Mouse (Mus musculus) hematopoietic stem cell, adult 5-6 weeks (primary cell): ENCODE measurements around the gene Atf6b. TPM values are rescaled to one million over a fixed set of nuclear protein-coding genes. Genes with fewer than 3 reads are reported as not detected.

Source experiments
- ATAC-seq, 2 experiments: fragments of 125-278 bp in 1 of 2; replicated peaks in 1 of 2; 2 replicates each; pipeline ENCODE4 v1.8.0; 2016 to 2017; ENCODE audit warnings: inconsistent platforms in 2 of 2, mild to moderate bottlenecking in 2 of 2, moderate number of reproducible peaks in 2 of 2, low read depth in 1 of 2, moderate TSS enrichment in 1 of 2; ENCODE audit not compliant: low FRiP score in 2 of 2, poor library complexity in 2 of 2, severe bottlenecking in 2 of 2, insufficient read depth in 1 of 2, low TSS enrichment in 1 of 2
- total RNA-seq: library from RNA; stranded (forward); fragments of 172-1452, 232-1000 nt; gene quantifications from 2 replicates; pipeline ENCODE4 v1.2.3, GENCODE M21; 2017

Gene Atf6b
- total RNA-seq, 1 experiment from 2014 or later = 19.9 TPM

DNA sequence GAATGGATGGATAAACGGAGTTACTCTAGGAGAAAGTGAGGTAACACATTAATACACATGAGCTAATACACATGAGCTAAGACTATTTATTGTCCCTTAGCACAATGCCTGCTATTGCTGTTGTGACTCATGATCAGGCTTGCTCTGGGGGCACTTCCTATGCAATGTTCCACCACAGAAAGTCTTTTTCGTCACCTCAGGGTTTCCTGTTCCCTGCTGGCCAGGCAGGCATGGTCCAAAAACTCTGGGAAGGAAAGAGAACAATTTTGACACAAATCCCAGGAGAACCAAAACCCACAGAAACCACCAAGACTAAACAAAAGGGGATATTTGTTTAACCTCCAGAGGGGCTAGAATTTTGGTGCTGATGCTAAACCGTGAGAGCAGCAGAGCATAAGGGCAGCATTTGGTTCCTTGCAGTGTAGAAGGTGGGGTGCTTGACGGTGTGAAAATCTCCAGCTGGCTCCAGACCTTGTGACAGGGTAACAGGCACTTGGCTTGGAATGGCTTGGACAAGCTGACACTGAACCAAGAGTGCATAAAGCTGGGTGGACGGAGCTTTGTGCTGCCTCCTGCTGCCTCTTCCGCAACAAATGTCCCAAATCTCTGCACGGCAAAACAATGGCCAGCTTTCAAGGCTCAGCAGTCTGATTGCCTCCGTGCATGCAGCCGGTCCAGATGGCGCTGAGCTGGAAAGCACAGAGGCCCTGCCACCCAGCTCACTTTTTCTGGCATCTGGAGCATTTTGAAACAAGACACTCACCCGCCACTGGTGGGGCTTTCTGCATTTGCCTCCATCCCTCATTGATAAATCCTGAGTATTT lies 6.0 kb upstream of the Atf6b start:
- ATAC-seq = no peak

DNA sequence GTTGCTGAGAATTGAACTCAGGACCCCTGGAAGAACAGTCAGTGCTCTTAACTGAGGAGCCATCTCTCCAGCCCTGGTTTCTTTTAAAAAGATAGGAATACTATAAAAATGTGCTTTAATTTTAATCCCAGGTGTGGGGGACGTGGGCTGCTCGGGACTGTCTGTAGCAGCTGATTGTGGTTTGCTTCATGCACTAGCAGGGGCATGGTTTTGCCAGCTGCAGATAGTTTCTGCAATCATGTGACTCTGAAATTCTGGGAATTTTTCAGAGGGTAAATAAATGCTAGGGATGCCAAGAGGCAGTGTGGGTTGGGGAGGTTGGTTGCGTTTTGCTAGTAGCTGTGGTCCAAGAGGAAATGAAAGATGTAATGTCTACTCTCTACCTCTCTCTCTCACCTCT lies 5.0 kb upstream of the Atf6b start:
- no peak for ATAC-seq

DNA sequence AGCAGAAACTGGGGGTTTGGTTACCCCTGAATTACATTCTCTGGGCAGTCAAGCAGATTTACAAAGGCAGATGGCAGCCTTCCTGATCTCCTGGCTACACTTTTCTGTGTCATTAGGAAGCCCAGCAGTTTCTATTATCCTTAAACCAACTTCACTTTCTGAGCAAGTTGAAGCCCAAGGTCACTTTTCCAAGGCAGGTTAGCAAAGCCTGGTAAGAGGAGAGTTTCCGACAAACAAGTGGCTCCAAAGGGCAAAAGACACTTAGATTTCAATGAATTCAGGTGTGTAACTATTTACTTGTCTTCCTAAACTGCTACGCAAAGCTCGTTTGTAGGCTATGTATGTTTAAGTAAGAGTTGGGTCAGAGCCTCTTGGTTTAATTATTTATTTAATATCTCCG lies 3.6 kb upstream of the Atf6b start:
- no peak for ATAC-seq

DNA sequence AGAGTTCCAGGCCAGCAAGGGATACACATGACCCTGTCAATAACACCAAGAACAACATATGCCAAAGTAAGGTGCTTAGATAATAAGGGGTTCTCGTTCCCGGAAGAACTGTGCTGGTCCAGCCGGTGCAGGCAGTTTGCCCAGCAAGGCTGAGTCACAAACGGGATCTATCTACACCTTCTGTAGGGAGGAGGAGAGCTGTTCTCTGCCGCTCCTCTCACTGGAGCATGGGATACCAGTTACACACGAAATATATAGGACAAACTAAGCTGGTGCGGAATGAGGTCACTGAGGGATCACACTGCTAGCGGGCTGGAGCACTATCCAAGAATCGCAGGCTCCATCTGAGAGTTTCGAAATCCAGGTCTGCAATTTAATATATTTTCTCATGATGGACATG lies 3.0 kb upstream of the Atf6b start:
- ATAC-seq = no peak

DNA sequence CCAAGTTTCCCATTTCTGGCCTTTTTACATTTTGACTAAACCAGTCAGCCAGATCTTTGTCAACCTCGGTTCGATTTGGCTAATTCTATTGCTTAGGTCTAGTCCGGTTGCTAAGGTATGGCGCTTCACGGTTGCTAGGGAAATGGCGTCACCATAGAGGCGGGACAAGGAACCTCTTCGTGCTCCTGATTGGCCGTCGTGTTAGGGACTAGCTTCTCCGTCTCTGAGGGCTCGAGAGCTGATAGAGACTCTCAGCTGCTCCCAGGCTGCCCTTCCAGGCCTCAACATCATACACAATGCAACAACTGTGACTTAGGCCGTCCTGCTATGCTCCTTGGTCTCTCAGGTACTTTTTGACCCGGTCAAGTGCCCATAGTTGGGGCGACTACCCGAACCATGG lies 2.3 kb upstream of the Atf6b start, which contains the start of gene Fkbpl:
Gene Fkbpl (plus strand): TSS at position 157 of the 400 bp plus-strand sequence.
- ATAC-seq = peak; percentile 79 to 86

DNA sequence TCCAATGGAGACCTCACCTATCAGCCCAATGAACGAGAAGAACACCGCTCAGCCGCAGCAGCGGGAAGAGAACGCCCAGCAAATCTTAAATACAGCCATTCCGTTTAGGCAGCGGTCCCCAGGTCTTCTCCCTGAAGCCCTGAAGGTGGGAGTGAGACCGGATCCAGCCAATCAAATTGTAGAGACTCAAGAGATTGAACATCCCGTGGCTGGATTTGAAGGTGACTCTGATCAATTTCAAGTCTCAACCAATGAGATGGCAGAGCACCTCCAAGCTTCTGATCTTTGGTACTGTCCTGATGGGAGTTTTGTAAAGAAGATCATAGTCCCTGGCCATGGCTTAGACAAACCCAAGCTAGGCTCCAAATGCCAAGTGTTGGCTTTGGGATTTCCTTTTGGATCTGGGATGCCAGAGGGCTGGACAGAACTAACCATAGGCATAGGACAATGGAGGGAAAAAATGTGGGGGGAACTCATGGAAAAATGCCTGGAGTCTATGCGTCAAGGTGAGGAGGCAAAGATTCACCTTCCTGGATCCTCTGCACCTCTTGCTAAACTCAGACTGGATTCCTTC lies 1.6 kb upstream of the Atf6b start:
- no peak for ATAC-seq

DNA sequence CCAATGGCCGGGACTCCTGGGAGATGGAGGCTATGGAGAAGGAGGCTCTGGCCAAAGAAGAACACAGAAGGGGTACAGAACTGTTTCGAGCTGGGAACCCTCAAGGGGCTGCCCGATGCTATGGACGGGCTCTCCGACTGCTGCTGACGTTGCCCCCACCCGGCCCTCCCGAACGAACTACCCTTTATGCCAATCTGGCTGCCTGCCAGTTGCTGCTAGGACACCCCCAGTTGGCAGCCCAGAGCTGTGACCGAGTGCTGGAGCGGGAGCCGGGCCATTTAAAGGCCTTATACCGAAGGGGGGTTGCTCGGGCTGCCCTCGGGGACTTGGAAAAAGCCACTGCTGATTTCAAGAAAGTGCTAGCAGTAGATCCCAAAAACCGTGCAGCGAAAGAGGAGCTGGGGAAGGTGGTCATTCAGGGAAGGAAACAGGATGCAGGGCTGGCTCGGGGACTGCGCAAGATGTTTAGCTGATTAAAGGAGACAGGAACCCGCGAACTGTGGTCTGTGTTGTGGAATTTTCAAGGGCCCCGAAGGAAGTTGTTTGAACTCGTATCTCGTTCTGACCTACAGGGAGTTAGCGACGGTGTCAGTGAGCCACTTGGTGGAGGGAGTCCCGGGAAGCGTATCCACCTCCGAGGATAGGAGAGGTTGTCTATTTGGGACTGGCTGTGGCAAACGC lies 975 bp upstream of the Atf6b start:
- ATAC-seq = no peak

DNA sequence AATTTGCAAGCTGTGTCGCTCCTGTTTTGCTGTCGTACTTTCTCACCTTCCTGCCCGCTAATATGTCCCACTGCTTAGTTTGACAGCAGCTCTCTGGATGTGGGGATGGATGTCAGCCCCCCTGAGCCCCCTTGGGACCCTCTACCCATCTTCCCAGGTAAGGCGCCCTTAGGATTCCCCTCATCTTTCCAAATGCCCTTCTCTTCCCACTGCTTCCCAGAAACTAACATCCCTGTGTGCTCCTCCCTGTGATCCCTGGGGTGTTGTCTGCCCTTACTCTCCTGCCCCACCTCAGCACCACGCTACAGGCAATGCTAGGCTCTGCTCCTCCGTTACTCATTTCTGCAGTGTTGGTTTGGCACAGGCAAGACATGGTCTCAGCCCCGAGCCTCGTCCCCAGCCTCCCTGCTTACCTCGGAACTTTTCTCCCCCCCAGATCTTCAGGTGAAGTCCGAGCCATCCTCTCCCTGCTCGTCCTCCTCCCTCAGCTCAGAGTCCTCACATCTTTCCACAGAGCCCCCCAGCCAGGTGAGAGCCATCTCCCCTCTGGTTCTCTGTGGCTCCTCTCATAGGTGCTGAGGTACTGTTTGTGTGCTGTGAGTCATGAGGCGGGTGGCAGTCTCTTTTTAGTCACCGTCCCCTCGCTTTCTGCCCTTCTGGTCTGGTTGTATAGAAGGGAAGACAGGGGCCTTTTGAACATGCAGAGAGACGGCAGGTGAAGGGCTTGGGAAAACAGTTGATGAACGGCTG lies 1.4 kb downstream of the Atf6b start:
- ATAC-seq = no peak

DNA sequence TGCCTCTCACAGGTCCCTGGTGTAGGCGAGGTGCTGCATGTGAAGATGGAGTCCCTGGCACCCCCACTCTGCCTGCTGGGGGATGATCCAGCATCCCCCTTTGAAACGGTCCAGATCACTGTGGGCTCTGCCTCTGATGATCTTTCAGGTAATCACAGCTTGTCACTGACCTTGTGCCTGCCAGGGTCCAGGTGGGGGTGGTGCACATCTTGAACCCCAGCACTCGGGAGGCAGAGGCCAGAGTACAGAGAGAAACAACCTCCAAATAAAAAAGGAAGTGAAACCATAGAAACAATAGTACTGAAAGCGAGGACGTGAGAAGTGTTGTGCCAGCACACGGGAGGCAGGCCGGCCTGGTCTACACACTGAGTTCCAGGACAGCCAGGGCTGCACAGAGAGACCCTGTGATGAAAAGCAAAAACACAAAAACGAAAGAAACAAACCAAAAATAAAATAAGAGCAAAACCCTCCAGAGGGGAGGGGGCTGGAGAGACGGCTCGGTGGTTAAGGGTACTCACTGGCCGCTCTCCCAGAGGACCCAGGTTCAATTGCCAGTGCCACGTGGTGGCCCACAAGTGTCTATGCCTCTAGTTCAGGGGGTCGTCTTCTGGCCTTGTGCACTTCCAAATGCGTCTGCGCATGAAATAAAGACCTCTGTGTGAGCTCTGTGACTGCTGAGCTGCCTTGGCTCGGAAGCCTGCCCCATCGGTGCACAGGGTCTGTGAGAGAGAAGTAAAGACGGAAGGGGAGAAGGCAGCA lies 2.3 kb downstream of the Atf6b start:
- no peak for ATAC-seq

DNA sequence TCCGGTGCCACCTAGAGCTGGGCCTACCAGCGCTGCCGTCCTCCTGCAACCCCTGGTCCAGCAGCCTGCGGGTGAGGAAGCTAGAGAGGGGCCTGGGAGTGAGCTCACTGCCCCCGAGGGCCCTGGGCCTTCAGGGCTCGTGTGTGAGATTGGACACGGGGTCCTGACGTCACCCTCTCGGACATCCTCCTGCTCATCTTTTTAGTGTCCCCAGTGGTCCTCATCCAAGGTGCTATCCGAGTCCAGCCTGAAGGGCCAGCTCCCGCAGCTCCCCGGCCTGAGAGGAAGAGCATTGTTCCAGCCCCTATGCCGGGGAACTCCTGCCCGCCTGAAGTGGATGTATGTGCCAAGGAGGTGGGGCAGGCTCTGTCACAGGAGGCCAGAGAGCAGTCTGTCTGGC lies 3.8 kb downstream of the Atf6b start:
- ATAC-seq = no peak

DNA sequence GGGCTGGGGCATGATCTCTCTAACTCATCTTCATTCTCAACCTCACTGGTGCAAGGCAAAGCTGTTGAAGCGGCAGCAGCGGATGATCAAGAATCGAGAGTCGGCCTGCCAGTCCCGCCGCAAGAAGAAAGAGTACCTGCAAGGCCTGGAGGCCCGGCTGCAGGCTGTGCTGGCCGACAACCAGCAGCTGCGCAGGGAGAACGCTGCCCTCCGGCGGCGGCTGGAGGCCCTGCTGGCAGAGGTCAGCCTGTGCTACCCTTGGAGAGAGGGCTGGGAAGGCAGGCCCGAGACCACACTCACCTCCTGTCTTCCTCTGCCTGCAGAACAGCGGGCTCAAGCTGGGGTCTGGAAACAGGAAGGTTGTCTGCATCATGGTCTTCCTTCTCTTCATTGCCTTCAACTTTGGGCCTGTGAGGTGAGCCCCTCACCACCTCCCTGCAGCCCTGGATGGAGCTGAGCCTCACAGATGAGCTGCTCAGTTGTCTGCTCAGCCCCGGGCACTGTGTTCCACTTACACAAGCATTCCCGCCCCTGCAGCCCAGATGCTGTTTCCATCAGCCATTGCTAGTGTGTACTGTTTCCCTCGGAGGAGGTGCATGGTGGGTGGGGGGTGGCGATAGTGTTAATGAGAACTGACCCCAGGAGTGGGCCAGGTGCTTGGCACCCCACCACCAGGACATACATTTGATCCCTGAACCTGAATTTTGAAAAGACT lies 4.7 kb downstream of the Atf6b start:
- 0 out of 4 replicates have a peak, but pooled peaks of 1 of the 2 experiments have one; percentile 24 for ATAC-seq

DNA sequence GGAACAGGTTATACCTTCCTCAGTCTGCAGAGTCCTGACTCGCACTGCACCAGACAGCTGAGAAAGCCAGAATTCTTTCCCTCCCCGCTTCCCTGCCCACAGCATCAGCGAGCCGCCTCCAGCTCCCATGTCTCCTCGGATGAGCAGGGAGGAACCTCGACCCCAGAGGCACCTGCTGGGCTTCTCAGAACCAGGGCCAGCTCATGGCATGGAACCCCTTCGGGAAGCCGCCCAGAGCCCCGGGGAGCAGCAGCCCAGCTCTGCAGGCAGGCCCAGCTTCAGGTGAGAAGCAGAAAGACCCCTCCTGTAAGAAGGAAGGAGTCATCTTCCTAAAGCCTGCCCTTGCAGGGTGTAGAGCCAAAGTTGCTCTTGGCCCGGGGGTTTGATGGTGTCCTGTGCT lies 5.6 kb downstream of the Atf6b start:
- no peak for ATAC-seq

DNA sequence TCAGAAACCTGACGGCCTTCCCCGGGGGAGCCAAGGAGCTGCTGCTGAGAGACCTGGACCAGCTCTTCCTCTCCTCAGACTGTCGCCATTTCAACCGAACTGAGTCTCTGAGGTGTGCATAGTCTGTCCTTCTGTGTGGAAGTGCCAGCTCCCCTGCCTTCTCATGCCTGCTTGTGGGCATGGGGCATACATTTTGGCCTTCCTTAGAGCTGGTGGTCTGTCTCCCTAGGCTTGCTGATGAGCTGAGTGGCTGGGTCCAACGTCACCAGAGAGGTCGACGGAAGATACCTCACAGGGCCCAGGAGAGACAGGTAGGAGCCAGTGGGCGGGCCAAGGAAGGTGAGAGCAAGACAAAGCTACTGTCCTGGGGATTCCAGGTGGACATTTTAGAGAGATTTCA lies 6.0 kb downstream of the Atf6b start:
- no peak for ATAC-seq

DNA sequence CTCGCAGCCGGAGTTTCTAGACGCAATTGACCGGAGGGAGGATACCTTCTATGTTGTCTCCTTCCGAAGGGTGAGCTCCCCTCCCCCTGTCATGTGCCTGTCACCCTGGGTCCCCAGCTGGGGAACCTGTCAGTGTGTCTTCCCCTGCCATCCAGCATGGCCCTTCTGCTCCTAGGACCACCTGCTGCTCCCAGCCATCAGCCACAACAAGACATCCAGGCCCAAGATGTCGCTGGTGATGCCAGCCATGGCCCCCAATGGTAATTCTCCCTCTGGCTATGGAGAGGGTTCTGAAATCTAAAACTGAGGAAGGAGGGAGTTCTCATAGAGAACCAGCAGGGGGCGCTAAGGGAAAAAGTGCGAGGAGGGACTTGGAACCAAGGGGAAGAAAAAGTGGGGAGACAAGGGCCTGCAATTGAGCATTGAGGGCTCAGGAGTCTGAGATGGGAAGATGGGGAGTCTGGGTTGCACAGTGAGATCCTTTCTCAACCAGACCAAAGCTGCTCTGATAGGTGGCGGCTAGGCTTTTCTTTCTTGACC lies 6.9 kb downstream of the Atf6b start:
- ATAC-seq = peak in 1 of 2 experiments; percentile 29; a peak in 1 of 4 replicates

DNA sequence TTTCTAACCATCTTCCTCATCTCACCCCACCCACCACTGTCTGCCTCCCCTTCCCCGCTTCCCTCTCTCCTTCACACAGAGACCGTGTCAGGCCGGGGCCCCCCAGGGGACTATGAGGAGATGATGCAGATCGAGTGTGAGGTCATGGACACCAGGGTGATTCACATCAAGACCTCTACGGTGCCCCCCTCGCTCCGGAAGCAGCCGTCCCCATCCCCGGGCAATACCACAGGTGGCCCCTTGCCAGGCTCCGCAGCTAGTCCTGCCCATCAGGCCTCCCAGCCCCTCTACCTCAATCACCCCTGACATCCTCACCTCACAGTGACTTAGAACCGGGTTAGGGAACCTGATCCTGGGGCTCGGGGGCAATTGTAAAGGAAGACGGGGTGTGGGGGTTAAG lies 7.4 kb downstream of the Atf6b start:
- ATAC-seq = no peak

DNA sequence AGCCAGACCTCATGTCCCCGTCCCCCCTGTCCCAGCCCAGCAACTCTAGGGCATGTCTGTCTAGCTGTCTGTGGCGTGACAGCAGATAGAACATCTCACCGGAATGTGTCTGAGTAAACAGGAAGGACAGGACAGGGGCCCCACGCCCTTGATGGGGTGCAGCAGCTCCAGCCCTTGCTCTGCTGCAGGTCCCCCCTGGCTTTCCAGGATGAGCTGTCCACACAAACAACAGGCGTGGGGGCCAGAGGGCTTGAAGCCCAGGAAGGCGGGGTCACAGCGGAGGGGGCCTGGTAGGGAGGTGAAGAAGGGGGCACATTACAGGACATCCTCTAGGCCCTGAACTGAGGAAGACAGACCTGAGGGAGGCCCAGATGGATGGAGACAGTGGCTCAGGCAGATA lies 8.2 kb downstream of the Atf6b start:
- no peak for ATAC-seq
